12 mouse cellular contexts compared by ENCODE assay signal in the genomic region with DNA sequence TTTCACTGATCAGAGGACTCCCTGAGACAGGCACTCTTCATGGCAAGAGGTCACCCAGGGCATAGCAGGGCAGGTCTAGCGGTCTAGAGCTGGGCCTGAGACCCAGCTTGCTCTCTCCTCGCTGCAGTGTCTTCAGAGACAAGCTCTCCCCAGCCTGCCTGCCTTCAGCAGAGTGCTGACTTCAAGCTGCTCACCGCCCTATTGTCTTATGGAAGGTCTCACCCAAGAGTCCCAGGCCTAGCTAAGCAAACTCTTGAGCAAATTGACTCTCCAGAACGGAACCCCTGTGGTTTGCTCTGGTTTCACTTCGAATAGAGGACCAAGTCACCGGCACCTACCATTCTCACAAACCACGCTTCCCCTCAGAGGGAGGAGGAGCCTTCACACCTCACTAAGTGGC.
DNase-seq lines count a peak whose midpoint lies in the region; ATAC-seq lines count a peak whose summit lies in the region.
"Had no signal": no experiment of that assay in that cellular context is flagged by ENCODE, and none has a peak within 500 bp of the region (broad histone marks: within the 10 kb centered on the region; RNA-seq: fewer than 3 reads in every experiment).

No protein-coding gene starts in this region.

- H3K27me3 ChIP-seq in limb, embryonic 15.5 days = no peaks in the 10 kb centered on the region

- no peak overlapping the region for H3K4me3 ChIP-seq in limb, embryonic 15.5 days
- H3K4me3 ChIP-seq: layer of hippocampus, adult 2 months had no signal

- peak; percentile 81 for DNase-seq in heart, adult 11 months
- DNase-seq in heart, postnatal 4 days = no peak
- peak; percentile 50 for DNase-seq in thymus, postnatal 0 days (ENCODE audit: low spot score)
- DNase-seq in thymus, adult 18-20 months = no peak
- DNase-seq in thymus, postnatal 4 days = peak; percentile 37
- DNase-seq in adrenal gland, postnatal 36 days = no peak
- no peak for DNase-seq in MN1 (ENCODE audit: low spot score)
- DNase-seq: cerebellum, adult 8-10 months; lung, adult 2 months had no signal

- no peak for ATAC-seq in limb, embryonic 15.5 days (ENCODE audit: insufficient number of reproducible peaks, low FRiP score, low TSS enrichment, low read depth)

- peaks cover 49% of the 10 kb centered on the region for H3K4me1 ChIP-seq in limb, embryonic 15.5 days

- H3K4me2 ChIP-seq in limb, embryonic 15.5 days = no peak overlapping the region
- H3K4me2 ChIP-seq: hindbrain, embryonic 14.5 days had no signal

- no peaks in the 10 kb centered on the region for H3K9me3 ChIP-seq in limb, embryonic 15.5 days

- H3K27ac ChIP-seq in limb, embryonic 15.5 days = peak overlapping the region; percentile 27; the same call in 1 of the 2 replicates
- H3K27ac ChIP-seq: hindbrain, embryonic 14.5 days; layer of hippocampus, adult 2 months had no signal

- WGBS in limb, embryonic 15.5 days = 44% methylated on average over 7 of the region's 7 CpGs

- no peak overlapping the region for H3K9ac ChIP-seq in limb, embryonic 15.5 days
- H3K9ac ChIP-seq: hindbrain, embryonic 14.5 days had no signal

- no peaks in the 10 kb centered on the region for H3K36me3 ChIP-seq in limb, embryonic 15.5 days

Comparison
In these comparisons a context has a peak if more than half of its experiments do, and no peak if none do; other contexts are left out.
1. DNase-seq: peak in heart, adult 11 months (single experiment), thymus, postnatal 0 days (single experiment) and thymus, postnatal 4 days (single experiment); none in heart, postnatal 4 days (single experiment), thymus, adult 18-20 months (0 of 2), adrenal gland, postnatal 36 days (0 of 2) and MN1 (single experiment).